Mouse (Mus musculus): ENCODE data around the gene Resf1. TPM values are rescaled to one million over a fixed set of nuclear protein-coding genes. Genes with fewer than 3 reads are reported as not detected.
"Not testable (repeated sequence)": the region's sequence is repeated elsewhere in the genome, so short reads cannot be mapped to it uniquely, and the experiment has no call there.

The Resf1 gene
- polyA plus RNA-seq, 1 experiment from 2014 or later: 26.9 TPM

- not testable (repeated sequence) for ATAC-seq (ENCODE audit: extremely low read depth, insufficient number of reproducible peaks, low FRiP score, low TSS enrichment); H3K4me1 ChIP-seq; H3K27ac ChIP-seq (replicated peaks); H3K4me2 ChIP-seq; H3K9me3 ChIP-seq; H3K9ac ChIP-seq; H3K36me3 ChIP-seq; H3K4me3 ChIP-seq; H3K27me3 ChIP-seq (replicated peaks)
- WGBS: 85% methylated on average over 6 of the region's 6 CpGs
Observed at GRCm38 (mm10) chr6:149348211-149348610, 39.0 kb downstream of the Resf1 start.

GRCm38 (mm10) chr6:149354826-149355495, 45.7 kb downstream of the Resf1 start:
- no peak overlapping the region for H3K27ac ChIP-seq (replicated peaks)
- no peaks in the 10 kb centered on the region for H3K4me1 ChIP-seq
- no peaks in the 10 kb centered on the region for H3K27me3 ChIP-seq (replicated peaks)
- WGBS: 66% methylated on average over 4 of the region's 4 CpGs
- no peak overlapping the region for H3K9ac ChIP-seq
- peaks cover 22% of the 10 kb centered on the region for H3K9me3 ChIP-seq
- no peak overlapping the region for H3K4me3 ChIP-seq
- no peak overlapping the region for H3K4me2 ChIP-seq
- no peak for ATAC-seq (ENCODE audit: extremely low read depth, insufficient number of reproducible peaks, low FRiP score, low TSS enrichment)
- H3K36me3 ChIP-seq: no peaks in the 10 kb centered on the region

GRCm38 (mm10) chr6:149355799-149356198, 46.6 kb downstream of the Resf1 start:
- 22% methylated on average over 4 of the region's 4 CpGs for WGBS

GRCm38 (mm10) chr6:149357155-149357554, 47.9 kb downstream of the Resf1 start:
- Histone ChIP-seq H3K9ac (no peak overlapping the region), H3K4me3 (no peak overlapping the region), H3K4me2 (no peak overlapping the region), H3K9me3 (peaks cover 27% of the 10 kb centered on the region), H3K27me3 (replicated peaks) (no peaks in the 10 kb centered on the region), H3K4me1 (no peaks in the 10 kb centered on the region), H3K27ac (replicated peaks) (no peak overlapping the region), H3K36me3 (no peaks in the 10 kb centered on the region)
- no peak for ATAC-seq (ENCODE audit: extremely low read depth, insufficient number of reproducible peaks, low FRiP score, low TSS enrichment)

More at GRCm38 (mm10) chr6:149355799-149356198, 46.6 kb downstream of the Resf1 start:
- peaks cover 24% of the 10 kb centered on the region; the same call in 1 of the 2 replicates for H3K9me3 ChIP-seq
- H3K27me3 ChIP-seq (replicated peaks); ATAC-seq (ENCODE audit: extremely low read depth, insufficient number of reproducible peaks, low FRiP score, low TSS enrichment); H3K4me1 ChIP-seq; H3K36me3 ChIP-seq; H3K4me2 ChIP-seq; H3K9ac ChIP-seq; H3K27ac ChIP-seq (replicated peaks); H3K4me3 ChIP-seq: not testable (repeated sequence)

- H3K4me2 ChIP-seq; H3K27ac ChIP-seq (replicated peaks); H3K4me3 ChIP-seq; H3K27me3 ChIP-seq (replicated peaks); H3K36me3 ChIP-seq; H3K9ac ChIP-seq; ATAC-seq (ENCODE audit: extremely low read depth, insufficient number of reproducible peaks, low FRiP score, low TSS enrichment); H3K4me1 ChIP-seq: not testable (repeated sequence)
- peaks cover 19% of the 10 kb centered on the region for H3K9me3 ChIP-seq
- 92% methylated on average over 20 of the region's 20 CpGs for WGBS
Observed at GRCm38 (mm10) chr6:149362533-149362932, 53.3 kb downstream of the Resf1 start.

- not testable (repeated sequence) for H3K4me1 ChIP-seq; H3K27ac ChIP-seq (replicated peaks); H3K9ac ChIP-seq
Observed at GRCm38 (mm10) chr6:149365975-149366374, 56.8 kb downstream of the Resf1 start.

GRCm38 (mm10) chr6:149366403-149366802, 57.2 kb downstream of the Resf1 start:
- 80% methylated on average over 2 of the region's 2 CpGs for WGBS
- Histone ChIP-seq H3K27ac (replicated peaks) (no peak overlapping the region), H3K9me3 (peaks cover 2% of the 10 kb centered on the region; the same call in 1 of the 2 replicates), H3K9ac (no peak overlapping the region), H3K36me3 (no peaks in the 10 kb centered on the region), H3K4me2 (no peak overlapping the region), H3K4me3 (no peak overlapping the region), H3K27me3 (replicated peaks) (no peaks in the 10 kb centered on the region), H3K4me1 (no peaks in the 10 kb centered on the region)
- no peak for ATAC-seq (ENCODE audit: extremely low read depth, insufficient number of reproducible peaks, low FRiP score, low TSS enrichment)

More at GRCm38 (mm10) chr6:149365975-149366374, 56.8 kb downstream of the Resf1 start:
- not testable (repeated sequence) for H3K27me3 ChIP-seq (replicated peaks); H3K9me3 ChIP-seq; ATAC-seq (ENCODE audit: extremely low read depth, insufficient number of reproducible peaks, low FRiP score, low TSS enrichment); H3K36me3 ChIP-seq; H3K4me3 ChIP-seq; H3K4me2 ChIP-seq
- 73% methylated on average over 2 of the region's 2 CpGs for WGBS

- WGBS: 38% methylated on average over 2 of the region's 2 CpGs
- Histone ChIP-seq H3K4me2 (no peak overlapping the region), H3K9ac (no peak overlapping the region), H3K4me3 (no peak overlapping the region), H3K9me3 (no peaks in the 10 kb centered on the region), H3K27ac (replicated peaks) (no peak overlapping the region), H3K27me3 (replicated peaks) (no peaks in the 10 kb centered on the region), H3K36me3 (no peaks in the 10 kb centered on the region), H3K4me1 (no peaks in the 10 kb centered on the region)
- ATAC-seq (ENCODE audit: extremely low read depth, insufficient number of reproducible peaks, low FRiP score, low TSS enrichment): no peak
Observed at GRCm38 (mm10) chr6:149374986-149375457, 65.8 kb downstream of the Resf1 start.

- Histone ChIP-seq H3K9me3 (no peaks in the 10 kb centered on the region), H3K27me3 (replicated peaks) (no peaks in the 10 kb centered on the region), H3K4me3 (no peak overlapping the region), H3K4me2 (no peak overlapping the region), H3K9ac (no peak overlapping the region), H3K36me3 (no peaks in the 10 kb centered on the region), H3K27ac (replicated peaks) (no peak overlapping the region), H3K4me1 (peaks cover 9% of the 10 kb centered on the region)
- no peak for ATAC-seq (ENCODE audit: extremely low read depth, insufficient number of reproducible peaks, low FRiP score, low TSS enrichment)
- 70% methylated on average over 2 of the region's 2 CpGs for WGBS
Observed at GRCm38 (mm10) chr6:149383531-149383930, 74.3 kb downstream of the Resf1 start.

Other genes starting within 250 kb of the Resf1 start
- 5.8 and 6.4 TPM in 2 replicates for gene Dennd5b, start 207.7 kb upstream of the Resf1 start, polyA plus RNA-seq (2015; fragmentation: Nextera tagmentation; extraction: Ambion mirVana)
- not detected in 2 replicates for gene Gm10203, start 179.2 kb upstream of the Resf1 start, polyA plus RNA-seq (2015; fragmentation: Nextera tagmentation; extraction: Ambion mirVana)
- gene Etfbkmt, start 169.6 kb upstream of the Resf1 start, polyA plus RNA-seq (2015; fragmentation: Nextera tagmentation; extraction: Ambion mirVana): 13.6 and 14.6 TPM in 2 replicates
- gene Amn1, start 120.7 kb upstream of the Resf1 start, polyA plus RNA-seq (2015; fragmentation: Nextera tagmentation; extraction: Ambion mirVana): 22.5 and 24.9 TPM in 2 replicates
- gene Bicd1, start 99.5 kb downstream of the Resf1 start, polyA plus RNA-seq (2015; fragmentation: Nextera tagmentation; extraction: Ambion mirVana): 5.4 and 6.0 TPM in 2 replicates

Data from heart, embryonic 13.5 days (tissue).